Mouse (Mus musculus): Measurements from ENCODE around the gene Rps18. TPM values are rescaled to one million over a fixed set of nuclear protein-coding genes. Genes with fewer than 3 reads are reported as not detected.
A peak's percentile ranks its signal among the peaks of the same experiment; 100 is the strongest.

The Rps18 gene
- polyA plus RNA-seq, 1 experiment, result 517 TPM

- peaks cover 21% of the 10 kb centered on the region for H3K36me3 ChIP-seq (ENCODE audit: control insufficient read depth, insufficient read depth)
- peaks cover 5% of the 10 kb centered on the region for H3K79me3 ChIP-seq (ENCODE audit: low read depth)
- no peaks in the 10 kb centered on the region for H3K27me3 ChIP-seq (ENCODE audit: control insufficient read depth, insufficient read depth, insufficient read length)
- peaks cover 42% of the 10 kb centered on the region for H3K79me2 ChIP-seq (ENCODE audit: control insufficient read depth, insufficient read depth)
- no peak overlapping the region for H3K4me3 ChIP-seq (ENCODE audit: insufficient read depth, poor library complexity, severe bottlenecking)
- no peak overlapping the region for H3ac ChIP-seq (ENCODE audit: control insufficient read depth, insufficient read length, low read depth)
- TF ChIP-seq MAX (IDR thresholded peaks at IDR 0.05) (no peak), MYOG (IDR thresholded peaks at IDR 0.05; ENCODE audit: control insufficient read depth, extremely low read depth, insufficient read length) (no peak), MYOD1 (IDR thresholded peaks at IDR 0.05; ENCODE audit: control insufficient read depth, insufficient read length, low read depth) (no peak), FOSL1 (IDR thresholded peaks at IDR 0.05; ENCODE audit: insufficient read depth, low read length, poor library complexity, severe bottlenecking) (no peak), CTCF (IDR thresholded peaks at IDR 0.05; ENCODE audit: control insufficient read depth, insufficient read depth, insufficient read length) (no peak), USF1 (IDR thresholded peaks at IDR 0.05; ENCODE audit: low read depth) (no peak), CEBPB (IDR thresholded peaks at IDR 0.05; ENCODE audit: low read depth) (no peak)
These were observed 30.2 kb downstream of the Rps18 start for GRCm38 (mm10) chr17:33925406-33926116.

GRCm38 (mm10) chr17:33924577-33925283 lies 31.1 kb downstream of the Rps18 start:
- Histone ChIP-seq H3ac (ENCODE audit: control insufficient read depth, insufficient read length, low read depth) (no peak overlapping the region), H3K4me3 (ENCODE audit: insufficient read depth, poor library complexity, severe bottlenecking) (no peak overlapping the region), H3K79me2 (ENCODE audit: control insufficient read depth, insufficient read depth) (peaks cover 37% of the 10 kb centered on the region), H3K79me3 (ENCODE audit: low read depth) (peaks cover 5% of the 10 kb centered on the region), H3K36me3 (ENCODE audit: control insufficient read depth, insufficient read depth) (peaks cover 21% of the 10 kb centered on the region), H3K27me3 (ENCODE audit: control insufficient read depth, insufficient read depth, insufficient read length) (no peaks in the 10 kb centered on the region)
- no peak for TF ChIP-seq MYOG (IDR thresholded peaks at IDR 0.05; ENCODE audit: control insufficient read depth, extremely low read depth, insufficient read length)
- no peak for TF ChIP-seq USF1 (IDR thresholded peaks at IDR 0.05; ENCODE audit: low read depth)
- TF ChIP-seq FOSL1 (IDR thresholded peaks at IDR 0.05; ENCODE audit: insufficient read depth, low read length, poor library complexity, severe bottlenecking), result no peak
- TF ChIP-seq CTCF (IDR thresholded peaks at IDR 0.05; ENCODE audit: control insufficient read depth, insufficient read depth, insufficient read length), result peak; percentile 31
- no peak for TF ChIP-seq CEBPB (IDR thresholded peaks at IDR 0.05; ENCODE audit: low read depth)
- no peak for TF ChIP-seq MAX (IDR thresholded peaks at IDR 0.05)

GRCm38 (mm10) chr17:33921361-33921760 lies 34.4 kb downstream of the Rps18 start:
- peaks cover 3% of the 10 kb centered on the region for H3K79me3 ChIP-seq (ENCODE audit: low read depth)
- no peak overlapping the region for H3ac ChIP-seq (ENCODE audit: control insufficient read depth, insufficient read length, low read depth)
- H3K27me3 ChIP-seq (ENCODE audit: control insufficient read depth, insufficient read depth, insufficient read length), result no peaks in the 10 kb centered on the region
- TF ChIP-seq CTCF (IDR thresholded peaks at IDR 0.05; ENCODE audit: control insufficient read depth, insufficient read depth, insufficient read length) (no peak), MYOG (IDR thresholded peaks at IDR 0.05; ENCODE audit: control insufficient read depth, extremely low read depth, insufficient read length) (no peak), USF1 (IDR thresholded peaks at IDR 0.05; ENCODE audit: low read depth) (no peak), MAX (IDR thresholded peaks at IDR 0.05) (no peak), CEBPB (IDR thresholded peaks at IDR 0.05; ENCODE audit: low read depth) (no peak), MYOD1 (IDR thresholded peaks at IDR 0.05; ENCODE audit: control insufficient read depth, insufficient read length, low read depth) (no peak), FOSL1 (IDR thresholded peaks at IDR 0.05; ENCODE audit: insufficient read depth, low read length, poor library complexity, severe bottlenecking) (no peak)
- H3K36me3 ChIP-seq (ENCODE audit: control insufficient read depth, insufficient read depth), result peaks cover 23% of the 10 kb centered on the region
- H3K79me2 ChIP-seq (ENCODE audit: control insufficient read depth, insufficient read depth), result peaks cover 37% of the 10 kb centered on the region
- H3K4me3 ChIP-seq (ENCODE audit: insufficient read depth, poor library complexity, severe bottlenecking), result no peak overlapping the region

GRCm38 (mm10) chr17:33920282-33921097 lies 35.3 kb downstream of the Rps18 start:
- Histone ChIP-seq H3K79me2 (ENCODE audit: control insufficient read depth, insufficient read depth) (peaks cover 39% of the 10 kb centered on the region), H3K79me3 (ENCODE audit: low read depth) (peaks cover 3% of the 10 kb centered on the region), H3K27me3 (ENCODE audit: control insufficient read depth, insufficient read depth, insufficient read length) (no peaks in the 10 kb centered on the region), H3ac (ENCODE audit: control insufficient read depth, insufficient read length, low read depth) (peak overlapping the region; percentile 68), H3K4me3 (ENCODE audit: insufficient read depth, poor library complexity, severe bottlenecking) (peak overlapping the region; percentile 93), H3K36me3 (ENCODE audit: control insufficient read depth, insufficient read depth) (peaks cover 20% of the 10 kb centered on the region)
- TF ChIP-seq MYOD1 (IDR thresholded peaks at IDR 0.05; ENCODE audit: control insufficient read depth, insufficient read length, low read depth) (peak; percentile 47), CTCF (IDR thresholded peaks at IDR 0.05; ENCODE audit: control insufficient read depth, insufficient read depth, insufficient read length) (peak; percentile 94), CEBPB (IDR thresholded peaks at IDR 0.05; ENCODE audit: low read depth) (no peak), USF1 (IDR thresholded peaks at IDR 0.05; ENCODE audit: low read depth) (no peak), MYOG (IDR thresholded peaks at IDR 0.05; ENCODE audit: control insufficient read depth, extremely low read depth, insufficient read length) (no peak)

Data from C2C12 (cell line).